In genomic region chr7:136390066-136390465, GRCm38 (mm10) we compare ENCODE assay signal across 22 mouse cellular contexts.
DNase-seq lines count a peak whose midpoint lies in the region; ATAC-seq and TF ChIP-seq lines count a peak whose summit lies in the region.
"Had no signal": no experiment of that assay in that cellular context is flagged by ENCODE, and none has a peak within 500 bp of the region (broad histone marks: within the 10 kb centered on the region; RNA-seq: fewer than 3 reads in every experiment).

No protein-coding gene starts in this region.

- no peak for TF ChIP-seq CTCF in lung, postnatal 0 days (IDR thresholded peaks at IDR 0.05)

- no peak overlapping the region for H3K4me3 ChIP-seq in lung, postnatal 0 days (ENCODE audit: low read depth, low read length)
- H3K4me3 ChIP-seq in neural tube, embryonic 11.5 days (ENCODE audit: low read depth, low read length): no peak overlapping the region
- H3K4me3 ChIP-seq: heart, embryonic 15.5 days; hindbrain, embryonic 13.5 days; intestine, embryonic 15.5 days; left cerebral cortex, adult 2 months; stomach, embryonic 15.5 days had no signal

- H3K9me3 ChIP-seq in lung, postnatal 0 days (ENCODE audit: low read length): no peaks in the 10 kb centered on the region
- H3K9me3 ChIP-seq in neural tube, embryonic 11.5 days (ENCODE audit: control insufficient read depth, low read length): no peaks in the 10 kb centered on the region
- H3K9me3 ChIP-seq: heart, embryonic 15.5 days; hindbrain, embryonic 13.5 days; intestine, embryonic 15.5 days; stomach, embryonic 15.5 days had no signal

- no peaks in the 10 kb centered on the region for H3K27me3 ChIP-seq in lung, postnatal 0 days (replicated peaks; ENCODE audit: insufficient read depth, low read length)
- no peaks in the 10 kb centered on the region for H3K27me3 ChIP-seq in neural tube, embryonic 11.5 days (ENCODE audit: control insufficient read depth, insufficient read depth, low read length)
- H3K27me3 ChIP-seq: heart, embryonic 15.5 days; hindbrain, embryonic 13.5 days; intestine, embryonic 15.5 days; stomach, embryonic 15.5 days had no signal

- no peaks in the 10 kb centered on the region for H3K36me3 ChIP-seq in lung, postnatal 0 days (ENCODE audit: insufficient read depth, low read length)
- H3K36me3 ChIP-seq in neural tube, embryonic 11.5 days (ENCODE audit: control insufficient read depth, insufficient read depth, low read length): no peaks in the 10 kb centered on the region
- H3K36me3 ChIP-seq: heart, embryonic 15.5 days; hindbrain, embryonic 13.5 days; intestine, embryonic 15.5 days; stomach, embryonic 15.5 days had no signal

- H3K27ac ChIP-seq in lung, postnatal 0 days (ENCODE audit: low read length): no peak overlapping the region
- no peak overlapping the region for H3K27ac ChIP-seq in neural tube, embryonic 11.5 days (ENCODE audit: low read depth, low read length)
- H3K27ac ChIP-seq: heart, embryonic 15.5 days; hindbrain, embryonic 13.5 days; intestine, embryonic 15.5 days; left cerebral cortex, adult 2 months; stomach, embryonic 15.5 days had no signal

- WGBS in lung, postnatal 0 days: 12% methylated on average over 8 of the region's 8 CpGs
- 46% methylated on average over 8 of the region's 8 CpGs for WGBS in neural tube, embryonic 11.5 days

- DNase-seq in heart, adult 11 months: peak; percentile 96
- DNase-seq in heart, adult 8-10 months (ENCODE audit: low spot score): no peak
- peak; percentile 10 for DNase-seq in lung, postnatal 0 days (ENCODE audit: low spot score)
- DNase-seq in lung, postnatal 10 days: no peak
- peak; percentile 57 for DNase-seq in hindlimb bud, embryonic 11.5 days (ENCODE audit: extremely low spot score, low read depth, low spot score)
- DNase-seq in neural tube, embryonic 11.5 days (ENCODE audit: low spot score): peak; percentile 31
- no peak for DNase-seq in adrenal gland, adult 18-20 months (ENCODE audit: low spot score in 2 of 2)
- DNase-seq: adrenal gland, postnatal 14 days; B cell, adult 2 months; cerebellum, adult 8-10 months; gastrocnemius, postnatal 25 days; kidney, postnatal 10 days; liver; lung, adult 18-20 months; midbrain, embryonic 14.5 days; right cerebral cortex, adult 18-20 months; thymus, adult 2 months had no signal

- no peak overlapping the region for H3K9ac ChIP-seq in lung, postnatal 0 days (replicated peaks; ENCODE audit: low read depth)
- H3K9ac ChIP-seq in neural tube, embryonic 11.5 days (ENCODE audit: low read length): no peak overlapping the region
- H3K9ac ChIP-seq: heart, embryonic 15.5 days; hindbrain, embryonic 13.5 days; intestine, embryonic 15.5 days; stomach, embryonic 15.5 days had no signal

- H3K4me2 ChIP-seq in lung, postnatal 0 days (replicated peaks; ENCODE audit: low read depth, low read length): no peak overlapping the region
- no peak overlapping the region for H3K4me2 ChIP-seq in neural tube, embryonic 11.5 days (ENCODE audit: low read depth)
- H3K4me2 ChIP-seq: heart, embryonic 15.5 days; hindbrain, embryonic 13.5 days; intestine, embryonic 15.5 days; stomach, embryonic 15.5 days had no signal

- ATAC-seq in lung, postnatal 0 days: no peak
- no peak for ATAC-seq in neural tube, embryonic 11.5 days (ENCODE audit: insufficient read depth, low FRiP score, low TSS enrichment)
- ATAC-seq: intestine, embryonic 15.5 days had no signal

- H3K4me1 ChIP-seq in lung, postnatal 0 days (ENCODE audit: insufficient read depth, low read depth, low read length): no peaks in the 10 kb centered on the region
- no peaks in the 10 kb centered on the region for H3K4me1 ChIP-seq in neural tube, embryonic 11.5 days (ENCODE audit: control insufficient read depth, insufficient read depth, low read length)
- H3K4me1 ChIP-seq: heart, embryonic 15.5 days; intestine, embryonic 15.5 days; stomach, embryonic 15.5 days had no signal

- no peak for TF ChIP-seq EP300 in lung, postnatal 0 days (IDR thresholded peaks at IDR 0.05)

Comparison
In these comparisons a context has a peak if more than half of its experiments do, and no peak if none do; other contexts are left out.
1. DNase-seq: peak in heart, adult 11 months (single experiment), lung, postnatal 0 days (single experiment), hindlimb bud, embryonic 11.5 days (single experiment) and neural tube, embryonic 11.5 days (single experiment); none in heart, adult 8-10 months (single experiment), lung, postnatal 10 days (single experiment) and adrenal gland, adult 18-20 months (0 of 2).